36 mouse cellular contexts compared by ENCODE assay signal in the genomic region with DNA sequence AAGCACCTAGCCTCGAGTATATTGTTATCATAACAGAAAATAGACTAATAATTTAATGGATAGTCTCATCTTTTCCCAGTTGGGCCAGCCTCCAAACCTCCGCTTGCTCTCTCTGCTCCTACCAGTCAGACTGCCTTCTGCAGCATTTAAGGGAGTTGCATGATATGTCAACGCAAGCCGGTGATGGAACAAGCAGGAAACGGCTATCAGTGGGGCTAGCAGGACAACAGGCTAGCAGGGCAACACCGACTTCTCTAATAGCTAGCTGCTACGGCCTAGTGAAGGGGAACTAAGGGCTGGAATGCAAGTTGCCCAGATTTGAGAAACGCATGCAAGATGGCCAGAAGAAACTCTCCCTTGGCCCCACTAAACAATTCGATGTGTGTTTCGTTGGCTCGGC. TPM values are rescaled to one million over a fixed set of nuclear protein-coding genes. Genes with fewer than 3 reads are reported as not detected.
"Had no signal": no experiment of that assay in that cellular context is flagged by ENCODE, and none has a peak within 500 bp of the region (broad histone marks: within the 10 kb centered on the region; RNA-seq: fewer than 3 reads in every experiment).

No protein-coding gene starts in this region.

- H3K9me3 ChIP-seq: limb, embryonic 10.5 days; limb, embryonic 12.5 days; limb, embryonic 13.5 days; limb, embryonic 15.5 days; liver, embryonic 12.5 days; liver, embryonic 13.5 days; liver, embryonic 15.5 days; lung, embryonic 15.5 days; megakaryocyte, embryonic 14.5 days; midbrain, embryonic 10.5 days; midbrain, embryonic 12.5 days; midbrain, embryonic 13.5 days; midbrain, embryonic 15.5 days; neural tube, embryonic 12.5 days had no signal

- H3K4me2 ChIP-seq: limb, embryonic 12.5 days; limb, embryonic 13.5 days; limb, embryonic 15.5 days; liver, embryonic 11.5 days; liver, embryonic 12.5 days; liver, embryonic 13.5 days; liver, embryonic 15.5 days; lung, embryonic 14.5 days; lung, embryonic 15.5 days; midbrain, embryonic 11.5 days; midbrain, embryonic 12.5 days; midbrain, embryonic 13.5 days; midbrain, embryonic 15.5 days; neural tube, embryonic 12.5 days had no signal

- DNase-seq: left cerebral cortex, postnatal 4 days; liver; liver, embryonic 13.5 days; liver, postnatal 0 days; lung, adult 18-20 months; lung, adult 2 months; lung, embryonic 14.5 days; lung, postnatal 10 days; lung, postnatal 14 days; lung, postnatal 36 days; lung, postnatal 4 days; midbrain, embryonic 14.5 days had no signal

- H3K27ac ChIP-seq: limb, embryonic 10.5 days; limb, embryonic 12.5 days; limb, embryonic 13.5 days; limb, embryonic 15.5 days; liver, embryonic 12.5 days; liver, embryonic 13.5 days; liver, embryonic 14.5 days; liver, embryonic 15.5 days; lung, embryonic 15.5 days; macrophage; midbrain, embryonic 10.5 days; midbrain, embryonic 12.5 days; midbrain, embryonic 13.5 days; midbrain, embryonic 15.5 days; neural tube, embryonic 12.5 days had no signal

- ATAC-seq: liver, embryonic 12.5 days; liver, postnatal 0 days; lung, postnatal 0 days; midbrain, embryonic 13.5 days; midbrain, embryonic 15.5 days; midbrain, embryonic 16.5 days had no signal

- H3K9ac ChIP-seq: limb, embryonic 12.5 days; limb, embryonic 13.5 days; limb, embryonic 15.5 days; liver, embryonic 12.5 days; liver, embryonic 13.5 days; liver, embryonic 14.5 days; liver, embryonic 15.5 days; liver, postnatal 0 days; lung, embryonic 14.5 days; lung, embryonic 15.5 days; midbrain, embryonic 12.5 days; midbrain, embryonic 13.5 days; midbrain, embryonic 15.5 days; neural tube, embryonic 12.5 days had no signal

- H3K4me3 ChIP-seq: limb, embryonic 10.5 days; limb, embryonic 12.5 days; limb, embryonic 13.5 days; limb, embryonic 15.5 days; liver, embryonic 12.5 days; liver, embryonic 13.5 days; liver, embryonic 15.5 days; lung, embryonic 15.5 days; megakaryocyte, embryonic 14.5 days; midbrain, embryonic 10.5 days; midbrain, embryonic 12.5 days; midbrain, embryonic 13.5 days; midbrain, embryonic 15.5 days; myocyte; neural tube, embryonic 12.5 days had no signal

- H3K36me3 ChIP-seq: limb, embryonic 10.5 days; limb, embryonic 12.5 days; limb, embryonic 13.5 days; limb, embryonic 15.5 days; liver, embryonic 12.5 days; liver, embryonic 13.5 days; liver, embryonic 15.5 days; lung, embryonic 15.5 days; midbrain, embryonic 10.5 days; midbrain, embryonic 12.5 days; midbrain, embryonic 13.5 days; midbrain, embryonic 15.5 days; neural tube, embryonic 12.5 days had no signal

RNA-seq across cellular contexts. Expression of a gene that starts 20.6 kb away (rescaled TPM):
- total RNA-seq: megakaryocyte progenitor cell, adult 5-6 weeks; megakaryocyte, adult 5-6 weeks; megakaryocyte-erythroid progenitor cell, adult 5-6 weeks; monocyte, adult 5-6 weeks had no signal
- polyA plus RNA-seq: macrophage had no signal
